Mouse (Mus musculus) hindbrain, postnatal 0 days (tissue): Measurements from ENCODE around the gene Srp72. TPM values are rescaled to one million over a fixed set of nuclear protein-coding genes. Genes with fewer than 3 reads are reported as not detected.
A peak's percentile ranks its signal among the peaks of the same experiment; 100 is the strongest.

Experiments
- ATAC-seq: fragments of 200-750 bp; cut with Nextera tagmentation; 2 replicates; pipeline ENCODE4 v1.8.0; 2017; ENCODE audit warnings: mild to moderate bottlenecking, moderate TSS enrichment, moderate library complexity
- DNase-seq: peaks from one replicate; pipeline ENCODE4 v3.0.0-alpha.2; 2015; ENCODE audit warnings: low spot score
- H3K27ac ChIP-seq: fragments of 300-500 bp; sonication (generic); 2 replicates; pipeline ENCODE4 v1.5.1; 2014; ENCODE audit warnings: mild to moderate bottlenecking
- H3K27me3 ChIP-seq: fragments of 300-500 bp; sonication (generic); 2 replicates; pipeline ENCODE4 v1.6.1; 2014; ENCODE audit warnings: low read length, mixed read lengths; ENCODE audit not compliant: insufficient read depth
- H3K36me3 ChIP-seq: fragments of 300-500 bp; sonication (generic); 2 replicates; pipeline ENCODE4 v1.6.1; 2014; ENCODE audit warnings: low read length, mixed read lengths; ENCODE audit not compliant: insufficient read depth
- H3K4me1 ChIP-seq: fragments of 300-500 bp; sonication (generic); 2 replicates; pipeline ENCODE4 v1.6.1; 2014; ENCODE audit warnings: antibody characterized with exemption, low read length, mixed read lengths; ENCODE audit not compliant: insufficient read depth
- H3K4me2 ChIP-seq: fragments of 300-500 bp; sonication (generic); 2 replicates; pipeline ENCODE4 v1.6.1; 2014; ENCODE audit warnings: low read depth, mild to moderate bottlenecking, low read length, moderate library complexity, mixed read lengths
- H3K4me3 ChIP-seq: fragments of 300-500 bp; sonication (generic); 2 replicates; pipeline ENCODE4 v1.5.1; 2014; ENCODE audit warnings: low read length
- H3K9ac ChIP-seq: fragments of 300-500 bp; sonication (generic); replicated peaks from 2 replicates; pipeline ENCODE4 v1.6.1; 2014; ENCODE audit warnings: mild to moderate bottlenecking, low read length, moderate library complexity, mixed read lengths
- H3K9me3 ChIP-seq: fragments of 300-500 bp; sonication (generic); 2 replicates; pipeline ENCODE4 v1.6.1; 2016; ENCODE audit warnings: low read length, mixed read lengths
- CTCF ChIP-seq: IDR thresholded peaks from 2 replicates; pipeline ENCODE4 v1.5.1; 2016; ENCODE audit warnings: antibody characterized with exemption, control low read depth, low read depth
- WGBS: fragments of 180-500 bp; shearing (Covaris S2); extraction: QIAGEN DNeasy Blood & Tissue Kit; methylation state at CpG from one replicate; pipeline ENCODE4 v1.1.7; 2014; 5-methylcytosine and 5-hydroxymethylcytosine counted together
- polyA plus RNA-seq: library from polyadenylated mRNA; unstranded; fragments of >200 nt; fragmentation: Nextera tagmentation; extraction: Ambion mirVana; gene quantifications from 2 replicates; pipeline ENCODE4 v1.2.1, GENCODE M21; 2015
- total RNA-seq: library from RNA; depleted of rRNA; stranded (reverse); fragments of >200 nt; gene quantifications from 2 replicates; pipeline ENCODE4 v1.2.3, GENCODE M21; 2014; rRNA removed

Srp72 gene
- total RNA-seq (53.0 and 55.2 TPM in 2 replicates), polyA plus RNA-seq (72.9 and 78.7 TPM in 2 replicates)

GRCm38 (mm10) chr5:76974554-76975285 lies at the start of gene Srp72:
TSS of gene Srp72 (plus strand) at chr5:76974683.
- no peak for TF ChIP-seq CTCF
- H3K9me3 ChIP-seq, result no peaks in the 10 kb centered on the region
- H3K27ac ChIP-seq, result peak within 1 kb of the TSS; percentile 91
- no peaks in the 10 kb centered on the region for H3K27me3 ChIP-seq
- peaks cover 9% of the 10 kb centered on the region for H3K36me3 ChIP-seq
- H3K4me1 ChIP-seq, result peaks cover 12% of the 10 kb centered on the region
- peak; percentile 96 for ATAC-seq
- under 1% methylated on average over 60 of the region's 60 CpGs for WGBS
- peak within 1 kb of the TSS; percentile 84 for H3K4me3 ChIP-seq
- peak; percentile 92 for DNase-seq
- H3K4me2 ChIP-seq, result peak within 1 kb of the TSS; percentile 97
- peak within 1 kb of the TSS; percentile 89 for H3K9ac ChIP-seq

DNA sequence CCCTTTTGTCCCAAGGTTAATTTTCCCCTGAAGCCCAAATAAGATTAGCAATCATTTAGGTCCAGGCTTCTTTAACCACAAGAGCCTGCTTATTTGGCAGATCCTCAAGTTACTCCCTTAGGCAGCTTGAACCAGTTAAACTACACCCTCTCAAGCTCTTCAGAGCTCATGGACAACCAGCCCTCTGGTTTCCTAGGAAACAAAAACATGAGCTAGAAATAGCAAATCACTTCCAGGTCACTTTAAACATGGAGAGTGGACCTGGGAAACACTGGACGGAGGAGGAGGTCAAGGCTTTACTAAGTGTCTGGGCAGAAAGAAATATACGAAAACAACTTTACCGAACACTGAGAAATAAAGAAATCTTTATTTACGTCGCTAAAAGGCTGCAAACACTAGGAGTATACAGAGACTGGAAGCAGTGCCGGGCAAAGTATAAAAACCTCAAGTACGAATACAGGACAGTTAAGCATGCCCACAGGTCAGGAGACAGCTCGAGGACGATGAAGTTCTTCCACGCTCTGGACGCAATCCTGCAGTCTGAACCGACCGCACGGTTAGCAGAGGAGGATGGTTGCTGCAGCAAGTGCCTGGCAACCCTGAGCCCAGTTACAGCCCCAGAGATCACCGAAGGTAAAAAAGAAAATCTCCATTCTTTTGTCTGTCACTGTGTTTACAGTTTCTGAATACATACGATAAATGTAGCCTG lies 46.2 kb upstream of the Srp72 start:
- Histone ChIP-seq H3K27ac (no peak overlapping the region), H3K4me1 (no peaks in the 10 kb centered on the region), H3K4me2 (0 out of 2 replicates have a peak overlapping the region, but pooled peaks have one; percentile 19), H3K4me3 (no peak overlapping the region), H3K36me3 (peaks cover 13% of the 10 kb centered on the region; the same call in 1 of the 2 replicates), H3K9ac (no peak overlapping the region), H3K27me3 (no peaks in the 10 kb centered on the region), H3K9me3 (no peaks in the 10 kb centered on the region)
- peak; percentile 68; the same call in 1 of the 2 replicates for ATAC-seq
- TF ChIP-seq CTCF, result no peak
- 76% methylated on average over 16 of the region's 16 CpGs for WGBS
- peak; percentile 59 for DNase-seq

- H3K27ac ChIP-seq, result no peak overlapping the region
- TF ChIP-seq CTCF, result no peak
- no peaks in the 10 kb centered on the region for H3K4me1 ChIP-seq
- no peak overlapping the region for H3K4me2 ChIP-seq
- ATAC-seq (no peak), DNase-seq (no peak)
- WGBS, result 79% methylated on average over 7 of the region's 7 CpGs
- H3K9ac ChIP-seq, result no peak overlapping the region
- no peak overlapping the region for H3K4me3 ChIP-seq
- no peaks in the 10 kb centered on the region for H3K9me3 ChIP-seq
- H3K27me3 ChIP-seq, result no peaks in the 10 kb centered on the region
- peaks cover 13% of the 10 kb centered on the region; the same call in 1 of the 2 replicates for H3K36me3 ChIP-seq
Measured at GRCm38 (mm10) chr5:76929180-76929877, 45.2 kb upstream of the Srp72 start.

DNA sequence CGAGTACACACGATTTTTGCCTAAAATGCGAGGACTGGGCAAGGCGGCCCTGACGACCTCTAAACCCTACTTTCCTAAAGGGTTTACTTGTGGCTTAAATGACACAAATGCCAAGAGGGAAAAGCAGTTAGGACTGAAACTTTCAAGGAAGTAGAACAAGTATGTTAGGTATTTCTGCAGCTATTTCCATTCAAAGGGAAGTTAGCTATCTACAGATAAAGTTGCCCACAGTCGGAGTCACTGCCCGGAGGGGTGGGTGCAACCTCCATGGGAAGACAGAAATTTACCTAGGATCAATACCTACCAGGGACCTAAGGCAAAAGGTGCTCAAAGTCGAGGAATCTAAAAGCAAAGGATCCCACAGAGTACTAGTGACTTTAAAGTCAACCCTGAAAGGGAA lies 34.8 kb upstream of the Srp72 start:
- Histone ChIP-seq H3K4me3 (no peak overlapping the region), H3K9ac (no peak overlapping the region), H3K9me3 (no peaks in the 10 kb centered on the region), H3K27me3 (no peaks in the 10 kb centered on the region), H3K27ac (no peak overlapping the region), H3K4me1 (no peaks in the 10 kb centered on the region), H3K36me3 (no peaks in the 10 kb centered on the region), H3K4me2 (no peak overlapping the region)
- WGBS, result 97% methylated on average over 8 of the region's 8 CpGs
- ATAC-seq (no peak), DNase-seq (no peak)
- no peak for TF ChIP-seq CTCF

DNA sequence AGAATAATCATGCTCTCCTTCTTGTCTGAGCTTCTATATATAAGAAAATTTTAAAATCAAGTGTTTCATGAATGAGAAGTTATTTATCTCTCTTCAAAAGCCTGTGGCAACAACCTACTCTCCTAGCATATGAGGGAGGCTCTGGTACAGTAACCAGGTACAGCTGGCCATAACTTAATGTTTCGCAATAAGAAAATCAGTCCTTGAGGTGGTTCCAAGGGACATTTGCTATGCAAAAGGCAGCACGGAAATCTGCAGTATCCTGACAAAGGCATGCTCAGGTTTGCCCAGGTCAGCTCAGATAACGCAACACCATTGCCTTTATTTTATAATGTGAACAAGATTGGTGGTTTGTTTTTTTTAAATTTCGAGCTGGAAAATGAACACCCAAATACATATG lies 32.5 kb upstream of the Srp72 start:
- no peaks in the 10 kb centered on the region for H3K27me3 ChIP-seq
- H3K4me2 ChIP-seq, result no peak overlapping the region
- ATAC-seq (no peak), DNase-seq (no peak)
- no peak overlapping the region for H3K27ac ChIP-seq
- H3K4me3 ChIP-seq, result no peak overlapping the region
- no peak overlapping the region for H3K9ac ChIP-seq
- WGBS, result 93% methylated on average over 4 of the region's 4 CpGs
- no peak for TF ChIP-seq CTCF
- H3K36me3 ChIP-seq, result no peaks in the 10 kb centered on the region
- no peaks in the 10 kb centered on the region for H3K4me1 ChIP-seq
- H3K9me3 ChIP-seq, result no peaks in the 10 kb centered on the region

GRCm38 (mm10) chr5:76942505-76942904 lies 32.0 kb upstream of the Srp72 start:
- H3K27me3 ChIP-seq, result no peaks in the 10 kb centered on the region
- ATAC-seq (no peak), DNase-seq (no peak)
- no peak for TF ChIP-seq CTCF
- H3K27ac ChIP-seq, result no peak overlapping the region
- no peaks in the 10 kb centered on the region for H3K9me3 ChIP-seq
- 90% methylated on average over 4 of the region's 4 CpGs for WGBS
- no peaks in the 10 kb centered on the region for H3K36me3 ChIP-seq
- no peak overlapping the region for H3K4me2 ChIP-seq
- H3K4me1 ChIP-seq, result no peaks in the 10 kb centered on the region
- H3K9ac ChIP-seq, result no peak overlapping the region
- H3K4me3 ChIP-seq, result no peak overlapping the region
